Comparison of ENCODE assay signal across 16 mouse cellular contexts in genomic region chr8:114159666-114160065, GRCm38 (mm10). TPM values are rescaled to one million over a fixed set of nuclear protein-coding genes. Genes with fewer than 3 reads are reported as not detected.
"Had no signal": no experiment of that assay in that cellular context is flagged by ENCODE, and none has a peak within 500 bp of the region (broad histone marks: within the 10 kb centered on the region; RNA-seq: fewer than 3 reads in every experiment).

No protein-coding gene starts in this region.

- H3K4me3 ChIP-seq: megakaryocyte, embryonic 14.5 days; midbrain, embryonic 13.5 days; midbrain, embryonic 15.5 days; neural tube, embryonic 12.5 days had no signal

- DNase-seq: lung, adult 18-20 months; lung, embryonic 14.5 days; lung, postnatal 10 days; right cerebral cortex, postnatal 14 days; spleen, adult 18-20 months; thymus, adult 18-20 months; thymus, postnatal 14 days; thymus, postnatal 36 days had no signal

- H3K27me3 ChIP-seq: megakaryocyte, embryonic 14.5 days; midbrain, embryonic 13.5 days; midbrain, embryonic 15.5 days; neural tube, embryonic 12.5 days had no signal

- H3K27ac ChIP-seq: macrophage; midbrain, embryonic 13.5 days; midbrain, embryonic 15.5 days; neural tube, embryonic 12.5 days had no signal

- H3K36me3 ChIP-seq: midbrain, embryonic 13.5 days; midbrain, embryonic 15.5 days; neural tube, embryonic 12.5 days had no signal

- H3K4me1 ChIP-seq: megakaryocyte, embryonic 14.5 days; midbrain, embryonic 13.5 days; midbrain, embryonic 15.5 days; neural tube, embryonic 12.5 days had no signal

- H3K9me3 ChIP-seq: megakaryocyte, embryonic 14.5 days; midbrain, embryonic 13.5 days; midbrain, embryonic 15.5 days; neural tube, embryonic 12.5 days had no signal

RNA-seq across cellular contexts. Expression of gene Vat1l, which starts 45.7 kb away (rescaled TPM):
- total RNA-seq: megakaryocyte progenitor cell, adult 5-6 weeks; monocyte, adult 5-6 weeks; neutrophil, adult 5-6 weeks had no signal
- polyA plus RNA-seq: macrophage had no signal
